Mouse (Mus musculus) retina, postnatal 1 day (tissue): ENCODE measurements around the gene Bco1.

Experiments
- DNase-seq: peaks from one replicate; pipeline ENCODE4 v3.0.0-alpha.2; 2012

Gene Bco1

DNA sequence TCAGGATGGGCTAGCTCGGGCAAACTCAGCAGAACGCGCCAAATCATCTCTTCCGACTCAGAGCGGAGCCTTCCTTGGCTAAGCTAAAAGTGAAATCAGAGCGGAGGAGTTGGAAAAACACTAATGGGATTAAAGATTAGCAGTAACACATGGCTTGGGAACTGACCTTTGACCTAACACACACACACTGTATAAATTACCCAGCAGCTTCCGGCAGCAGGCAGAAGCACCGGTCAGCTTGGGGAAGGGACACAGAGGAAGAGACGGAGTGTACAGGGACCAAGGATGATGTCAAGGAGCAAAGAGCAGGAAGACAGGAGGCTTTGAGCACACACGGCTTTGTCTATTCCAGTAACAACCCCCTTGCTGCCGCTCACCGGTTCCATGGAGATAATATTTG is at the start of gene Bco1:
TSS of gene Bco1 (plus strand) at position 208 of the 400 bp plus-strand sequence.
- peak; percentile 53 for DNase-seq

DNA sequence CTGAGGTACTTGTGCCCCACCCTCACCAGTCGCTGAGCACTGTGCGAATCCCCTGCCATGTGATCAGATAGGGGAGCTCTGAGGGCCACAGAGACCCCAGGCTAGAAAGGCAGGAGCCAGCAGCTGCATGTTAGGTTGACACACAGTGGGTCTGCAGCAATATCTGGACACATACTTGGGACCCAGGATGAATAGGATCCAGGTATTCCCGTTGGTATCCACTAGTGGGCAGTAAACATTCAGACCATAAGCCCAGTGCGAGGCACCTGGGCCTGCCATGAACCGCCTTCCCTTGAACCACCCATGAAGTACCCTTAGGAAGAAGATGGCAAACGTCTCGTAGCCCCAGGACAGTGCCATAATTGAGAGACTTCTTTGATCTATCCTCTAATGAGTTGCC is 46.2 kb upstream of the Bco1 start:
- no peak for DNase-seq

DNA sequence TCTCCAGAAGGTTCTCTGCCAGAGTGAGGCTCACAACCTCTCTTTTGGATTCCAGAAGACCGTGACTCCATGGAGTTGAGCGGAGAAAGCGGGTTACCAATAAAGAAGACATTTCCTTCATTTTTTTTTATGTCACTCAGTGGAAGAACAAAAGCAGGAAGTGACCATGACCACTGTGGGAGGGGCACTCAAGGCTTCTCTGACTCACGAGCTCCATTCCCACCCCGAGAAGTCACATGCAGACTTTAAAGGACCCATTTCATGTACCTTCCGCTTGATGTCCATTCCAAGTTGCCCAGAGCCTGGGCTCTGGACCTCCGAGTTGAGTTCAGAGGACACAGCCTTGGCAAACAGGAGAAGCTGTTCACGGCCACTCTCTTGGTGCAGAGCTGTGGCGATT is 44.9 kb upstream of the Bco1 start:
- no peak for DNase-seq

DNA sequence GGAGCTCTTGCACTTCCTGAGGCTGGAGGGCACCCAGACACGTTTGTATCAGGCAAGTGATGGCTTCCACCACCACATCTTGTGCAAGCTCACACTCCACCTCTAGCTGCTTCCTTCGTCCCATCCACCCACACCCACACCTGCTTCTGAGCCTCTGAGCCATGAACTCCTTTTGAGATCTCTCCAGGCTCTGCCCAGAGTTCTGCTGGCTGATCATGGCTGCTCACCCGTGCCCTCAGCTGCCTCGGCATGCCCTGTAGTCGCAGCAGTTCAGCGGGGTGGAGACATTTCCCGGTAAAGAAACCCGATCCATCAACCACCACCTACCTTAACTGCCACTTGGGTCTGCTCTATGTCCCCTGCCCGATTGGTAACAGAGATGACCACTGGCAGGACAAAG is 44.3 kb upstream of the Bco1 start:
- no peak for DNase-seq

DNA sequence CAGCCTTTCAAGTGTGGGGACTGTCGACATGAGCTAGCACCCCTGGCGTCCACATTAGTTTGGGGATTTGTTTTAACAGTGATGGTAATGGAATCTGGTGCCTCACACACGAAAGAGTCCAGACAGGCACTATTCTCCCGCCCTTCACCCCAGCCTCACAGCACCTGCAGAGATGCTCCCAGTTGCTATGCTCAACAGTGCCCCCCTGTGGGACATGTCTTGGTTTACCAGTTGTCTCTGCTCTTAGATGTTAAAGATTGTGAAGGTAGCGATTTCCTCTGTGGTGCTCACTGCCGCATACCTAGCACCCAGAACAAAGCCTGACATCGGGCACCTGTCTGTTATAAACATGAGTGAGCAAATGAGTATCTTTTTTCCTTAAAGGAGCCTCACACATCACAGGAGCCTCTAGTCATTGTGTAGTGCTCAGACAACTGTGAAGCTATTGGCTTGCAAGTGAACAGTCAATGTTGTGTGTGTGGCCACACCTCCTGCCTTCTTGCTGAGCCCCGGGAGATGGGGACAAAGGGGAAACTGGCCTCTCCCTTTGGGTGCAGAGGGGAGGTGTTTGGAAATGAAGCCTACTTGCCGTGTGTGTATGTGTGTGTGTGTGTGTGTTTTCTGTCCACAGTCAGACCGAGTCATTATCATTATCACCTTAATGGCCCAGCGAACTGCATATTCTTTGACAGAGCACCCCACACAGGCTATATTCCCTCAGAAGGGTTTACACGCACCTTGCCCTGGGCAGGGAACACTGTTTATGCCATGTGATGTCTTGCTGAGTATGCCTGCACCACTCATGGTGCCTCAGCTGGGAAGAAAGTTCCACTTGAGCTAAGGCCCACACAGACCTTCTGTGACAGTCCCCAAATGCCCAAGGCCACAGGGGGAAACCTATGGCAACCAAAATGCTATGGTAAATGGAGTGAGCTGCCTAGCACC is 42.2 kb upstream of the Bco1 start:
- DNase-seq = peak; percentile 28

DNA sequence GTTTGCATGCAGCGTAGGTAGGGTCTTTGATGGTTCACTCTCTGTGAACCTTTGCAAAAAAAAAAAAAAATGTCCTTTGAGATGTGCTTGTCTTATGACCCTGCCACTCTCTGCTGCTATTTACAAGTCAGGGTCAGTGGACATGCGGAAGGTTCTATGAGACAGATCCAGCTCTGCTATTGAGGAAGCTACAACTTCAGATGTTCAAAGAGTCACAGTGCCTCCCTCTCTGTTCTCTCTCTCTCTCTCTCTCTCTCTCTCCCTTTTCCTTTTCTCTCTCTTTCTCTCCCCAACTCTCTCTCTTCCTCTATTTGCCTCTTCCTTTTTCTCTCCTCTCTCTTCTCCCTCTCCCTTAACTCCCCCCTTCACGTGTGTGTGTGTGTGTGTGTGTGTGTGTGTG is 41.5 kb upstream of the Bco1 start:
- DNase-seq = no peak

DNA sequence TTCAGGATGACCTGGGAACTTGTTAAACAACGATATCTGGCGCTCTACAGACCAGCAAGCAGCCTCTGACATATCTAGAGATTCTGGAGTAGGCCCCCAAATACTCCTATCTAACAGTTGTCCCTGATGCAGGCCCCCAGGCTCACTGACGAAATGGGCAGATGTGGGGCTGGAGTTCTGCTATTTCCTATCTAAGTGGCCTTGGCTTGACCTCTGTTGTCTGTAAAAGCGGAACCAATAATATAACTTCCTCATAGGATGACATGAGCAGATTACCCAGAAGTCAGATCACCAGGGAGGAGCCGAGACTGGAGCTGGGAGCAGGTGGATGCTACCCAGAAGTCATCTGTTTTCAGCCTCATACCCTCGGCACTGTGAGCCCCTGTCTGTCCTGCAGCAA is 40.6 kb upstream of the Bco1 start:
- no peak for DNase-seq

DNA sequence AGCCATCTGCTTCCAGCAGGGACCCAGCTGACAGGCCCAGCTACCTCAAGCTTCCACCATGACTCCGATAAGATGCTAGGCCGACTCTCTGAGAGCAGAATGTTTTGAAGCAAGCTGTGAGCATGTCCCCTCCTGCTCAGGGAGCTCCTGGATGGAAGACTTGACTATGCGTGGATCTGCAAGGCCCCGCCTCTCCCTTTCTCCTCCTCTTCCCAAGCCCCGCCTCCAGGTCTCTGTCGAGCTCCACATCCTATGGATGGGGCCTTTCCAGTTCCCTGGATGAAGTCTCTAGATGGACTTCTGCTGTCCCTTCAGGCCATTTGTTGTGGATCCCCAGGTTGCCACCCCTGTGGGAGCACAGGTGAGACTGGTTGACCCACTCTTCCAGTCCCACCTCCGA is 36.6 kb upstream of the Bco1 start:
- DNase-seq = no peak

DNA sequence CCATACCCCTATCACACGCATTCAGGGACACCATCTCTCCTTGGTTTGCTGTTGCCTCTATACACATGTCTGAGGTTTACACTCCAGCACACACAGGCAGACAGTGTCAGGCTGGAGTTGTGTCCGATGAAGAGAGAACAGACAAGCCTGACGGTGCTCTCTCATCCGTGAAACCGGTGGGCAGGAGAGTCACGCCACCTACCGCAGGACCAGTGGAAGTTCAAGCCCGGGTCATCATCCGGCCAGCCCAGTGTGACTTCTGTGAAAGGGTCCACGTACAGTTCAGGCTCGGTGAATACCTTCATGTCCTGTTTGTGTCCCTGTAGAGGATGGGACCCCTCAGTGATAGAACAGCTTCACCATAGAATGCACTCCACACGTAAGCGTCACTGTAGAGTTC is 35.3 kb upstream of the Bco1 start:
- DNase-seq = peak; percentile 24

DNA sequence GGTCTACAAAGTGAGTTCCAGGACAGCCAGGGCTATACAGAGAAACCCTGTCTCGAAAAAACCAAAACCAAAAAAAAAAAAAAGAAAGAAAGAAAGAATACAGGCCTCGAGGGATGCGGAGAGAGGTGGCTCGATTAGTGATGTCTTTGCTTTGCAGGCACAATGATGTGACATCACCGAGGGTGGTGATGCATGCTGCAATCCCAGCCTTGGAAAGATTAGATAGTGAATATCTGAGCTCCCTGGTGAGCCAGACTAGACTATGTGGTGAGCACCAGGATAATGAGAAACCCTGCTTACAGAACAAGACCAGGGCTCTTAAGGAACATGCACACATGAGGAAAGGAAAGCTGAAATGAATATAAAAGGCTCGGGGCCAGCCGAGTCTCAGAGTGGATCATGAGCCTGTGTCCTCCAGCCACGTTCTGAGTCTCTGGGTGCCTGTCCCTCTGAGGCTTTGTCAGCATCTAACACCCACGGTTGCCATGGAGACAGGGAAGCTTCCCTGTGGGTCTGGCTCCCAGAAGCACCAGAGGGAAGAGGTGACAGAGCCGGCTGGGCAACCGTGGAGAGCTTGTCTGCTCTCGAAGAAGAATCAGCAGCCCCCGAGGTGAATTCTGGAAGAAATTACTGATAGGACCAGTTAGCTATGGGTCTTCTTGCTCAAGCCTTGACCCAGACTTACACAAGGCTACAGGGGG is 34.3 kb upstream of the Bco1 start:
- DNase-seq = peak; percentile 72

DNA sequence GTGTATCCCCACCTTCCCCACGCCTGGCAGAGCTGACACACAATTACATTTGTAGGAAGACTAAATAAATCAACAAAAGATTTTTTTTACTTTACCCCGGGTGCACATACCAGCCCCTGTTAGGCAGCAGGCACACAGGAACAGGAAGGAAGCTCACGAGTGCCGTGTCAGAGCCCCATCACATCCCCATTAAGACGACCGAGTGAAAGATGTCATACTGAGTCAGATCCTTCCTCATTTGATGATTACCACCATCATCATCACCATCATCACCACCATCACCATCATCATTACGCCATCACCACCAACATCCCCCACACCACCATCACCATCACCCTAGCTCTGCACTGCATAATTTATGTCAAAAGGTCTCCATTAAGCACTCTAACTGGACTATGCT is 28.7 kb upstream of the Bco1 start:
- DNase-seq = no peak

DNA sequence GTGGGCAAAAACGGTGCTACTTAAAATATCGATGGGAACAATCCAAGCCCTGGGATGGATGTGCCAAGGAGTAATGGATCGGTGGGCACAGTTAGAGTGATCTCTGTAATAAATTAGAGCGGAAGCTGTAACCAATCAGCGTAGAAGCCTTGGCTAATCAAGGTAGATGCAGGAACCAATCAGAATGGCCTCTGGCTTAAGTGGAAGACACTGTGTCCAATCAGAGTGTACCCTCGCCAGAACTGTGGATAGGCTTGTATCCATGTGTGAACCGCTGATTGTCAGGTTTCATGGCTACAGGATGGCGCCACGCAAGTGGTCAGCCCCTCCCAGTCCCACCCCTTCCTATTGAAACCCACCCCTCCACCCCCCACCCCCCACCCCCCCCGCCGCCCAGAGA is 28.3 kb upstream of the Bco1 start:
- DNase-seq = no peak

DNA sequence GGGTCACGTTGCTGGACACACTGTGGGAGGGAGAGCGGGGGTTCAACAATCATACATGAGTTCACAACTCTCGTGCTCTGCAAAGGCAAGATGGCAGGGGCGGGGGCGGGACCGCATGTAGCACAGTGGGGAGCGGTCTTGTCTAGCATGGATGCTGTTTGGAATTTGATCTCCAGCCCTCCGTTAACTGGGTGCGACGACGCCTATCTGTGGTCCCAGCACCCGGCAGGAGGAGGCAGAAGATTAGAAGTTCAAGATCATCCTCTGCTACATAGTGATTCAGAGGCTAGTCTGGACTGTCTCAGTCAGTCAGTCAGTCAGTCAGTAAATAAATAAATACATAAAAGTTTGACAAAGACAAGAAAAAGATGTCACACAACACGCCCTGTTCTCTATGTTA is 27.4 kb upstream of the Bco1 start:
- no peak for DNase-seq

DNA sequence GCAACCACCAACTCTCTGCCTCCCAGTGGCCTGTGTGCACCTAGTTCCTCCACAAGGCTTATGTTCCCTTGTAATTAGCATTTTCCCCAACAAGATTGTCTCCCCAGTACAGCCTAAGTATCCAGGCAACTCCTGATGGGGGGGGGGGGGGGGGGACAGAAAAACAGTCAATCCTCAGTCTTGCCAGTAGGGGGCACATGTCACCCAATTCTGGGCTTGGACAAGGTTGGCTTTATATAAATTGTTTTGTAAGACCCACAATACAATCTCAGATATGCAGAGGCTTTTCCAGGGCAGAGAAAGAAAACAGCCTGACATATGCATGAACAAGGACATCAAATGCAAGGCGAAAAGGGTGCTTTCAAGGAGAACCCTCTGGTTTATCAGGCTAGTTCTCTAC is 25.9 kb upstream of the Bco1 start:
- peak; percentile 24 for DNase-seq

DNA sequence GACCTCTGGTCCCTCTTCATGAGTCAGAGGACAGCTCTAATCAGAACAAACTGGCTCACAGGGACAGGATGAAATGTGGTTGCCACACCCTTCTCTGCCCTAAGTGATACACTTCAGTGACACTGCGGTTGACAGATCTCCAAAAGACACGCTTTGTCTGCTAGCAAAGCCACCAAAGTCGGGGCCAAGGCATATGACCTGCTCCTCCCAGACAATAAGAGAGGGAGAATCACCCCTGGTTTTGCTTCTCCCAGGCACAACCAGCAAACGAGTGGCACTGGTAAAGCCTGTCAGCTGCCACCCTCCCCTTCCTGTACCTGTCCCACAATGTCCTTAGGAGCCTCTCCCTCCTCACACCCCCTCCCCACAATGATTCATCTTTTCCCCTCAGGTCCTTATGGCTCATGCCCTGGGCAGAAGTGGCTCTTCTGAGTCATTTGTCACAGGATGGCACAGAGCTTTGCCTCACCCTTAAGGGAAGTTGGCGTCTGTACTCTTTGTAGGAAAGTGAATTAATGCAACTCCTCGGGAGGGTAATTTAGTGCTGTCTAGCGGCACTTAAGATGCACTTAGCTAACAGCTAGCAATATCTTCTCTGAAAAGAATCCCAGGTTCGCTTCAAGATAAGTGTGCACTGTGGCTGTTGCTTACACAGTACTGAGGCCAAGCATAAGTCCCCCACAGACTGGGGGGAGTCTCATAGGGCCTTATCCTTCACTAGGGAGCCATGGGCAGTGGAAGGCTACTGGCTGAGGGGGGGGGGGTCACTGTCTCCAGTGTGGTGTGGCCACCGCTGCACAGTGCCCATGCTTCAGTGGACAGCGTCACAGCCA is 21.1 kb upstream of the Bco1 start:
- DNase-seq = no peak

DNA sequence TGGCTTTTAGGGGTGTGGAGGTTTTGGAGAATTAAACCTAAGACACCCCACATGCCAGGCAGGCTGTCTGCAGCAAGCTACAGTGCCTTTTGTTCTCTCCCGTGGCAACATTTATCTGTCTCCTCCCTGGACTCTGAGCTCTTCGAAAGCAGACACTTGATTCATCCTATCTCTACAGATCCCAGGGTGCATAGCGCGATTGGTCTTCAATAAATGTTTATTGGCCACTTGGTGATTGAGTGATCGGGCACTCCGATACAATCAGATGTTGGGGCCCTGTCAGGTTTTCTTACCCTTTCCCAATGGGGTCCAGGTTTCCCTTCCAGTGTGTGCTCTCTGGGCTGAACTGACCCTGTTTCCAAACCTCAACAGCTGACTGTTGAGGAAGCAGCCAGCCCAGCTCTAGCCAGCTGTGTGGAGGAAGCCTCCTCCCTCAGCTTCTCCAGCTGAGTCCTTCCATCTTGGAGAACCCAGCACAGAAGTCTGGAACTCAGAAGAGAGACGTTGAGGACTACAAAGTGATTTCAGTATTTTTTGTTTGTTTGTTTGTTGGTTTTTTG is 17.2 kb upstream of the Bco1 start:
- no peak for DNase-seq

DNA sequence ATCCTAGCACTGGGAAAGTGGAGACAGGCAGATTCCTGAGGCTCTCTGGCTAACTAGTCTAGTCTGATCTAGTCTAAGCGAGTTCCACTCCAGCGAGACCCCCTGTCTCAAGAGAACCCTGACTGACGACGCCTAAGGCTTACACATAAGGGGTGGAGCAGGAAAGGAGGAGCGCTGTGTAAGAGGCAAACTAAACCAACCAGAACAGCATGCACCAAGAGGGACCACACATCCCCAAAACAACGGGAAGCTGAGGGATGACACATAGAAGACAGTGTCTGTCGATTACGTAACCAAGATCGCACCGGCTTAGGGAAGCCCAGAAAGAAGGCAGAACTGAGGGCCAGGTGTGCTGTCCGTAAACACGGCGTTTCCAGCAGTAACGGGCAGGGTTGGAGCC is 16.0 kb upstream of the Bco1 start:
- DNase-seq = no peak

DNA sequence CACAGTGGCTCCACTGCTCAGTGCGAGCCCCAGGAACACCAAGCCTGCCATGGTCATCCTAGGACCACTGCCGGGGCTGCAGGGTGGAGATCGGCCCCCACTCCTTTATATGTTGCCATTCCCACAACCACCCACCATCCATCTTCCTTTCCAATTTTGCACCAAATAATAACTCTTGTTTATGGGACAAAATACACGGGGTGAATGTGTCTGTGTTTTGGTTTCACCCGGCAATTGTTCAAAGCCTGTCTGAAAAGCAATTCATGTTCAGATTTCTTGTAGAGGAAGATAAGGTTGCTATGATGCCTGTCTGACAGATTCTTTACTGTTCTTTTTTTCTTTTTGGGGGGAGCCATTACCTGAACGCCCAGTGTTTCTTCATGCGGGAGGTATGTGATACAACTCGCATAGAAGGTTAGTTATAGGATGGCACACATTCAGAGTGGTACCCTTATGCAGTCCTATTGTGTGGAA is 13.2 kb upstream of the Bco1 start, which contains the start of gene Pkd1l2:
TSS of gene Pkd1l2 (minus strand) at position 51 of the 474 bp plus-strand sequence.
- DNase-seq = no peak

DNA sequence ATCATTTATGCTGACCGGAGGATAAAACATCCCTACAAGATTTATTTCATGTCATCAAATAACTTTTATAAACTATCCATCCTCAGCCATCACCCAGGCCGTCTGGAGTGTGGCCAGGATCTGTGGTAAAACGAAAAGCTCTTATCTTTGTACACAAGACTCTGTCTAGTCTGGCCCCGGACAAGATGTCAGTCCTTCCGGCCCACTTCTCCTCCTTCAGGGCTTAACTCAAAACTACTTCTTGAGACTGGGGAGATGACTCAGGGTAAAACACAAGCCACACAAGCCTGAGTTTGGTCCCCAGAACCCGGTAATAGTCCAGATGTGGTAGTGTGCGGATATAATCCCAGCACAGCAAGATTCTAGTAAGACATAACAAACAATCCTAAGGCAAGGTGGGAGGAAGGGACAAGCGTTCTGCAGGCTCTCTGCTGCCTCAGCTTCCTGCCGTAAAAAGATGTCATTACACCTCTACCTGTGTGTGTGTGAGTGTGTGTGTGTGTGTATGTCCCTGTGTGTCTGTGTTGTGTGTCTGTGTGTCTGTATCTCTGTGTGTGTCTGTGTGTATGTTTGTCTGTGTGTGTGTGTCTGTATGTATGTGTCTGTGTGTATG is 12.6 kb upstream of the Bco1 start:
- no peak for DNase-seq

DNA sequence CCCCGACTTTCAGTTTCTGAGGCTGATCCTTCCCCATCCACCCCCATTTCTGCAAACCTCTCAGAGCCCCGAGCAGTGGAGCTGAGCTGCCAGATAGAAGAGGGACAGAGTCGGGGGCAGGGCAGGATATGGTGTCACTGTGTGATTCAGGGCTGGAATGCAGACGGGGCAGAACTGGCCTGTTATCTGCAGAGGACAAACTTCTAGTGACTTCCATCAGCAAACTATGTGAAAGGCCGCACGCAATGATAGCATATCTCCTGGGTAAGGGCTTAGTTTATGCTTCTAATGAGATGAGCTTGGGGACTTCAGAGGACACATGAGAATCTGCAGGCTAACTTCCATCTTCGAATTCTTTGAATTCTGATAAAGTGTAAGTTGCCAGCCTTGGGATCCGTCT is 10.1 kb upstream of the Bco1 start:
- DNase-seq = no peak

DNA sequence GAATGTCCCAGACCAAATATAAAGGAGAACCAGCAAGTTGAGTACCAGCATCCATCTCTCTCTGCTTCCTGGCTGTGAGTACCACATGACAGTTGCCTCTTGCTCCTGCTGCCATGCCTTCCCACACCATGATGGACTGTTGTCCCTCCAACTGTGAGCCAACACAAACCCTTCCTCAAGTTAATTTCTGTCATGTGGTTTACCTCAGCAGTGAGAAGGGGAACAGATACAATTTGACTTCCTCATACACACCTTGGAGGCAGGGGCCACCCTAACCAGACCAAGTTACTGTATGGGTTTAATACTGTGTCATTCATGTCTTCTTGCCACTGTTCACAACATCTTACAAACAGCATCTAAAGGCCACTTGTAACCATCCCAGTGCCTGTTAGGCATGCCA is 8.6 kb upstream of the Bco1 start:
- DNase-seq = no peak

DNA sequence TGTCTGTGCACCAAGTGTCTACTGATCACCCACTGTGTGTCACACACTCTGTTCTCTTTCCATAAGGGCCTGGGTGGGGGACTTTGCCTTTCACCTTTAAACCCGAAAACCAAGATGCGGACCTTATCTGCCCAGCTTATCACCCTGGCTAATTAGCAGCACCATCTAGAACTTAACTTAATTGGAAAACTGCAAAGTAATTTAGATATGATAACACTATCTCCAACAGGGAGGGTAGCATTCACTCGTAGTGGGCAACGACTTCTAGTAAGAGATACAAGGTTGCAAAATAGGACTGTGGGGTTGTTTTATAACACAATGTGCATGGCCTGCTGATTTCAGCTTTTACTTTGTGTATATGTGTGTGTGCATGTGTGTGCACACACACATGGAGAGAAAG is 5.9 kb upstream of the Bco1 start:
- DNase-seq = no peak
